Mouse (Mus musculus): ENCODE results near the gene Gm28308. TPM values are rescaled to one million over a fixed set of nuclear protein-coding genes. Genes with fewer than 3 reads are reported as not detected.

The Gm28308 gene
- total RNA-seq, 2 experiments from 2014 or later = not detected

DNA sequence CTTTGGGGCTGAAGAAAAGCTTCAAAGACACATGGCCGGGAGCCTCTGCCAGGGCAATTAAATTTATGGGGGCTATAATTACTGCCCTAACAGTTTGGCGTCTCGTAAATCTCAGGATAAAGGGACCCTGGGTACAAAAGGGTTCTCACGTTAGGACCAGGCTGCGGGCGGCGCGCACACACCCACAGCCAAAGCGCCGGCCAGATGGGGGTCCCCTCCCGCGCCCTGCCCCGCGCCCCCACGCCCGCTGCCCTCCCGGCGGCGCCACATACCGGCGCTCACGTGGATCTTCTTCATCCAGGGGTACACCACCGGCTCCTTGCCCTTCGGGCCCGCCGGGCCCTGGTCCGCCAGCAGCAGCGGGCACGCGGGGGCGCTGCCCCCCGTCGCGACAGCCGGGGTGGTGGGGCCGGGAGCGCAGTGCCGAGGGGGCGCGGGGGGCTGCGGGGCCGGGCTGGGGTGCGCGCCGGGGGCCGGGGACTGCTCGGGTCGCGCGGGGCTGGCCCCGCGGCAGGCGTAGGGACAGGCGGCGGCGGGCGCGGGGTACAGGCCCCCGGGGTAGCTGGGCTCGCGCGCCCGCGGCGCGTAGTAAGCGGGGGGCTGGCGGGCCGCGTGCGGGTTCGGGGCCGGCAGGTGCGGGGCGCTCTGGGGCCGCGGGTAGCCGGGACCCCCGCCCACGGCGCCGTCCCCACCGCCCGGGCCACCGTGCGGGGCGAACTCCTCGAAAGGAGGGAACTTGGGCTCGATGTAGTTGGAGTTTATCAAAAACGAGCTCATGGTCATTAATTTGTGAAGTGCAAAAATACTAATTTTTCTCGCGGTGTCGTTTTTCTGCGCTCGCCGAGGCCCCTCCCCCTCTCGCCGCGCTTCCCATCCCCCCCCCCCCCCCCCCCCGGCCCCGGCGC, 22.0 kb downstream of the Gm28308 start, which contains the start of gene Hoxa4:
Hoxa4 (minus strand) TSS at position 848 of the 905 bp plus-strand sequence.
- ATAC-seq (replicated peaks; ENCODE audit: poor library complexity, severe bottlenecking) = peak; percentile 18; the same call in 1 of the 2 replicates

DNA sequence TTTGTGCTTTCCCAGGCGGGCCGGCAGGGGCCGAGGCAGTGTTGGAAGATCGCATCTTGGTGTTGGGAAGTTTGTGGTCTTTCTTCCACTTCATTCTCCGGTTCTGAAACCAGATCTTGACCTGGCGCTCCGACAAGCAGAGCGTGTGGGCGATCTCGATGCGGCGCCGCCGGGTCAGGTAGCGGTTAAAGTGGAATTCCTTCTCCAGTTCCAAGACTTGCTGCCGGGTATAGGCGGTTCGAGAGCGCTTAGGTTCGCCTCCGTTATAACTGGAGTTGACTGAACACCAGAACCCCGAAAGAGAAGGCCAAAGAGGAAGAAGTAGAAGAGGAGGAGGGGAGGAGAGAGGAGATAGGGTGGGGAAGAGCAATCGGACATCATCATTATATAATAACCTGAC, 22.7 kb downstream of the Gm28308 start:
- no peak for ATAC-seq (replicated peaks; ENCODE audit: poor library complexity, severe bottlenecking)

DNA sequence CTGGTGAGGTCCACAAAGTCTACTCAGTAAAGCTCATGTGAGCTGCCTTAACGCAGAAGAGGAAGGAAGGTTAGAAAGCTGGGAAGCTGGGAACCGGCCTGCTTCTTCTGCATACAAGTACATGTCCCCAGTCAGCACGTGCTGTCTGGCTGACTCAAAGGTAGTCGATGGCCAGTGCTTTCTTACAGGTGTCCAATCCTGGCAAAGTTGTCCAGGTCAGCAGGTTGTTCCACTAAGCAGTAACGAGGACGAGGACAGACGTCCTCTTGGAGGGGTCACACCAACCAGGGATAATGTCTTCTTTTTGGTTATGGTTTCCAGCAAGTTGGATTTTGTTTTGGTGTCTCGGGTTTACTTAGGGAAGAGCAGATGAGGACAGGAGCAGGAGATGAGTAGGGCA, 23.2 kb downstream of the Gm28308 start:
- no peak for ATAC-seq (replicated peaks; ENCODE audit: poor library complexity, severe bottlenecking)

DNA sequence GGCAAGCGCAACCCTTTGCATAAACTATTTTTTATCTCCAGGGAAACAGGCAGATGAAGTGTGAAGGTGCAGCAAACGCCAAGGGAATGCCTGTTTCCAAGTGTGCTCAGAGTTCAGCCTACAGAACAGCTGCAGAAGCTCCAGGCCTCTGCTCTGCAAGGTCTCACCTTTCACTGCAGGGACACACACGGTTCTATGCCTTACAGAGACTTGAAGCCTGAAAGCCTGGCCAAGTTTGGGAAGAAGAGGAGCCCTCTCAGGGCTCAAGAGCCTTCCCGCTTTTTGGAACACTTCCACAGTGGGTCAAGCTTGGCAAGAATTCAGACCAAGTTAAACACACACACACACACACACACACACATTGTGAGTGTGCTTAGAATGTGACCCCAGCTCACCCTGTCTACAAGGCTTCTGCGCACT, 24.0 kb downstream of the Gm28308 start:
- no peak for ATAC-seq (replicated peaks; ENCODE audit: poor library complexity, severe bottlenecking)

DNA sequence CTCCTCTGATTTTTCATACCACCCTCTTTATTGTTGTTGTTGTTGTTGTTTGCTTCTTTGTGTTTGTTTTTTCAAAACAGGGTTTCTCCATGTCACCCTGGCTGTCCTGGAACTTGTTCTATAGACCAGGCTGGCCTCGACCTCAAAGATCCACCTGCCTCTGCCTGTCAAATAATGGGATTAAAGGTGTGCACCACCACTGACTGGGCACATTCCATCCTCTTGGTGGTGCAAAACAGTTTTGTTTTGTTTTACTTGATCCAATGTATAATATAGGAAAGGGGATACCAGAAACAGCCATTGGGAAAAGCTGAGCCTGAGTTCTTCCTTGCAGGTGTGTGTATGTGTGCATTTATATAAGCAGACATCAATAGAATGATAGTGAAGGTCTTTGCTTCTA, 26.6 kb downstream of the Gm28308 start:
- no peak for ATAC-seq (replicated peaks; ENCODE audit: poor library complexity, severe bottlenecking)

DNA sequence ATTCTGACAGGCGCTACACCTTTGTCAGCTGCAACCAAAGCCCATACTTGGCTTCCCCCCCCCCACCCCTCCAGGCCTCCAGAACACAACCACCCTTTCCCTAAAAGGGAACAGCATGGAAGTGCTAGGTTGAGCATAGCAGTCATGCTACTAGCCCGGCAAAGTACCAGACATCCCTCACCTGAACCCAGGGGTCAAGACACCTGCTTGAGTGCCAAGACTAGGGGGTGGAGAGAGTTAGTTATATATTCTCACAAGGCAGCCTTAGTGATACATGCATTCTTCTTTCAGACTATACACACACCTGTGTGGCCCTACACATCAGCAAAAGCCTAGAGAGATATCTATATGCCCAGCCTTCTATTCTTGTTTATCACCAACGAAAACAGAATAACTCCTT, 27.3 kb downstream of the Gm28308 start:
- no peak for ATAC-seq (replicated peaks; ENCODE audit: poor library complexity, severe bottlenecking)

DNA sequence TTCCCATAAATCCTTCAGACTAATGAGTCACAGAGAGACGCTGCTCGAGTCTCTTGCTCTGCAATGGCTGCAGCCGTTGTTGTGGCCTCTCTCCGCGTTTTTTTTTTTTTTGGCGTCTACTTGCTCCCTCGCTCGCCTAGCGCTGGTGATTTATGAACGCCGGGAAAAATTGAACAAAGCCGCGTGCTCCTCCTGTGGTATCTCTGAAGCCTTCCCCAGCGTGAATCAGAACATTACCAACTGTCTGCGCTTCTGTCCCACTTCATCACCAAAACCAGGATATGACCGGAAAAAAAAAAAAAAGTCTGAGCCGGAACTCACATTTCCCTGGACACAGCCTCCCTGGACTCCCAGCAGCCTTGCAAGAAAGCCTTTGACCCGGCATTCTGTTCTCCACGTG, 27.9 kb downstream of the Gm28308 start:
- ATAC-seq (replicated peaks; ENCODE audit: poor library complexity, severe bottlenecking) = no peak

DNA sequence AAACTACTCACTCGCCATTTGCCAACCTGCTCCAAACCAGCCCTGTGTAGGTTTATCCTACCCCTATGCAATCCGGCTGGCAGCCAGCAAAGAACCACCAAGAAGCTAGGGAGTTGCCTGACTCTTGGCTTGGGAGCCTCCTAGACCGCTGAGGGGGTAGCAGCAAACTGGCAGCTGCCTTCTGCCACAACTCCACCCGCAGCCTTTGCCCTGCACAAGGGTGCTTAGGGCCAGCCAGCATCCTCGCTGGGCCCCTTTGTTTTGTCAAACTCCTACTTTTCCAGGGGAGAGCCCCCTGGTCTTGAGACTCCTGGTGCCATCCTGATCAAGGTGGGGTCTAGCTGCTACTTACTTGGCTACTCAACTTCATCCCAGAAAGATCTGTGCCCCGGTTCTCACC, 28.5 kb downstream of the Gm28308 start:
- ATAC-seq (replicated peaks; ENCODE audit: poor library complexity, severe bottlenecking) = no peak

DNA sequence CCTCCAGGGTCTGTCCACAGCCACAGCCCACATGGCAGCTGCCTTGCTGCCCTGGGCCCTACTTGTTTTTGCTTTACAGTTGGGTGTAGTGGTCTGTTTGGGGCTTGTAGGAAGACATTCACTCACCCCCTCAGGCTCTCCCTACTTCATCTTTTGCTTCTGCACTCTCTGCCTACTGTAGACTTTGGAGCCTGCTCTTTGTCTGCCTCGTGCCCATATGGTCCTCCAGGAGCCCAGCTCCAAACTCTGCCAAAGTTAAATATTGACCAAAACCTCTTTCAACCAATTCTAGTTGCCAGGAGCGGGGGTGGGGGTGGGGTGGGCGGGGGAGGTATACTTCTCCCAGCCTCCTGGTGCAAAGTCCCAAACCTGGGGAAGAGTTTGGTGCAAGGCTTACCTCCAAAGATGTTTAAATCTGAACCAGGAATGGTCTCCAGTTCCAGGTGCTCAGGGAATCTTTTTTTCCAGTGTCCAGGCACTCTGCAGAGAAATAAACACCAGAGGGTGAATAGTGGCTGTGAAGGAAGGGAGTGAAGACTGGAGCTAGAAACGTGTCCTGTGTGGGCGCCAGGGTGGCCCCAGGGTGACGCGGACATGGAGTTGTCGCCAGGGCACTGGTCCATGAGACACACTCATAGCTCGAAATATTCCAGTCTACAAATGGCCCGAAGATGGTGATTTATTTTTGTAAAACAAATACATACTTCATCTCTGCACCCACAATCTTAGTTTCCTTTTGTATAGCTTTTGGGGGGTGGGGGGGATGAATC, 29.6 kb downstream of the Gm28308 start:
- ATAC-seq (replicated peaks; ENCODE audit: poor library complexity, severe bottlenecking) = no peak

DNA sequence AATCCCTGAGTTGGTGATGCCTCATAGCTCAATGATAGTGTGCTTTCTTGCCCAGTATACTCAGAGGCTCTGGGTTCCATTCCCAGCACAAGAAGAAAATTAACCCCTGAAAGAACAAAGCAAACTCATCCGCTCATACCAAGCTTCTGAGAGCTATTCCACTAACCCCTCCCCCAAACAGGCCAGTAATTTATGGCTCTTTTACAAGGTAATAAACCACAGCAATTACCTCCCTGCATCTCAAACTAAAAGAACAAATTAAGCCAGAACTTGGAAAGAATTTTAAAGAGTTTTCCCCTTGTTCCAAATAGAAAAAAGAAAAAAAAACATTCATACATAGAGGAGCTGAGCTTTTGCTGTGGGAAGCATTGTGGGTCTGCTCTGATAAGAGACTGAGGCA, 30.3 kb downstream of the Gm28308 start:
- no peak for ATAC-seq (replicated peaks; ENCODE audit: poor library complexity, severe bottlenecking)

DNA sequence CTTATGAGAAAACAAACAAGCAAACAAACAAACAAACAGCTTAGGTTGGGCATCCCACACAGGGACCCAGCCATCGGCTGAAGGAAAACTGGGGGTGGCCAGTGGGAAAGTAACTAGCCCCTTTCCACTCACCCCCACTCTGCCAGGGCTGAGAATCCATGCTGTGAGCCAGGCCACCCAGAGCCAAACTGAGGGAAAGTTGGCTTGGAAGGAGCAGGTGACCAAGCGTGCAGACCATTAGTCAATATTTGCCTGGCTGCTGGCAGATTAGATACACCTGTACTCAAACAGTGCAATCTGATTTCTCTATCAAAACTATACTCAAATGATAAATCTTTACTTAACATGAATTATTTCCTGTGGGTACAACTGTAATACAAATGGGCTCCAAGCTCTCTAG, 31.1 kb downstream of the Gm28308 start:
- ATAC-seq (replicated peaks; ENCODE audit: poor library complexity, severe bottlenecking) = no peak

DNA sequence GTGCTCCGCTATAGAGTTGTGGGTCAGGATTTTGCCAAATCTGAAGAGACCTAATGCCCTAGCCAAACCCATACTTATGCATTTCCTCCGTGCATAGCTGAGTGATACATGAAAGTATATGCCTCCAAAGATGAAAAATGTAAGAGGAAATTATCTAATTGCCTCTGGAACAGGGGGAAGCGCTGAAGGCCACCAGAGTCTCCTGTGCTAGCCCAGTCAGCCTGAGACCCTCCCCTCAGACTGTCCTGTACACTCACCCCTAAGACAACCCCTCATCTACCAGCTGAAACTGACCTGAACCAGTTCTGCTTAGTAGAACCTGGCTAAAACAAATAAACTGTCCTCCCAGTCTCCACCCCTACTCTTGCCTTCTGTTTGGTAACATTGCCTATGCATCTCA, 32.4 kb downstream of the Gm28308 start:
- ATAC-seq (replicated peaks; ENCODE audit: poor library complexity, severe bottlenecking) = no peak

DNA sequence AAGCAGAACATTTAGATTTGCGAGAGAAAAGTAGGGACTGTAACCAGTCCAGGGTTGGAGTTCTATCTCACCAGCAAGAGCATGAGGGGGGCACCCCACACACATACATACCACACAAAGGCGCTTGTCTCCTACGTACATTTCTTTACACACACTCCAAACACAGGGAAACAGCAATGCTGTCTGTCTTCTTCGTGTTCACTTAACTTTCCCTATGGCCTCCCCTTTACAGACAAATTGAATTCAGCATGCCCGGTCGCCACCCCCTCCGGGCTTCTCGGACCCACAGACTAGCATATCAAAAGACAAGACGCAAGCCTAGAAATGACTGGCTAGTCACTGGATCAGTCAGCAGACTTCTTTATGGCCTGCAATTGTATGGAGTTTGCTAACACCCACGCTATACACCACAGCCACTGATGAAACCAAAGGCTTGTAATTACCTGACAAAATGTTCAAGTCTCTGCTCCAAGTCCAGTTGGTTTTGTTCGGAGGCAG, 32.9 kb downstream of the Gm28308 start:
- ATAC-seq (replicated peaks; ENCODE audit: poor library complexity, severe bottlenecking) = no peak

DNA sequence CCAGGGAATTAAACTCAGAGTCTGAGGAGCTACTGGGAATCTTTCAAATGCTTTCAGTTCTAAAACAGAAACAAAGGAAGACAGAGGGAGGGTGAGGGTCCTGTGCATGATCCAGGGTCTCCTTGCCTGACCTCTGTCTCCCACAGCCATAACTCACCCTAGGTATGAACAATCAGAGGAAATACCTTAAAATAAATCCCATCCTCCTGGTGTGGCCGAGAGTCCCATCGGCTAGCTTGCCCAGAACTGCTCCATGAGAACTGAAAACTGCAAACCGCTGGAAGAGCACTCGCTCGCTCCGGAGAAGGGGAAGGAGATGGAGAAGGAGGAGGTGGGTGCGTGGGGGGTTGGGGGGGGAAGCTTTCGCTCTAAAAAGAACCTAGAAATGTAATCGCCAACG, 33.4 kb downstream of the Gm28308 start:
- ATAC-seq (replicated peaks; ENCODE audit: poor library complexity, severe bottlenecking) = no peak

DNA sequence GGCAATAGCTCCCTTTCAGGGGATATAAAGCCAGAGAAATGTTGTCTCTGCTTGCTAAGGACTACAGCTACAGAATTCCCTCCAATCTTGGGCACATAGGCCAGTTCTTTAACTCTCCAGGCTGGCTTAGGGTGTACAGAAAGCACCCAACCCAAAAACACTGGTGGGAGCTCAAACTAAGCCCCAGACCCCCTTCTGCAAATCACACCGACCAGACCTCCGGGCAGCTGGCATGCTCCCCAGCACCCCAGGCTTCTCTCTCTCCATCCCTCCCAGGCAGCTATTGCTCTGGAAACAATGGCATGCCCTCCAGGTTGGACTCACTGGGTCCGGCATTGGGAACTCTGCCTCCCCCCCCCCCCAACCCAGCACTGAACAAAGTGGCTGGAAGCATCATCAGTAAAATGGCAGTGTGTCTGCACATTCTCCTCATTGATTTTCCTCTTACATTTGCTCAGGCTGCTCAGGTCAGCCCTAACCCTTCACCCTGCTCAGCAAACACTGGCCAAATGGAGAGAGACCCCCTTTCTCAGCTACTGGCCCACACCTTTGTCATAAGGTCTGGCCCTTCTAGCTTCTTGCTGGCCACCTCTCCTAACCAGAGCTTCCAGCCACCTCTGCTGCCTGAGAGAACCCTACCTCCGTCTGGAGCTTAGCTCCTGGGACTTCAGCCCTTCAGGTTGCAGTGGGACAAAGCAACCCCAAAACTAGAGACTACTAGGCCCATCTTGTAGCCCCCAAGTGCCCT, 34.0 kb downstream of the Gm28308 start:
- ATAC-seq (replicated peaks; ENCODE audit: poor library complexity, severe bottlenecking) = no peak

DNA sequence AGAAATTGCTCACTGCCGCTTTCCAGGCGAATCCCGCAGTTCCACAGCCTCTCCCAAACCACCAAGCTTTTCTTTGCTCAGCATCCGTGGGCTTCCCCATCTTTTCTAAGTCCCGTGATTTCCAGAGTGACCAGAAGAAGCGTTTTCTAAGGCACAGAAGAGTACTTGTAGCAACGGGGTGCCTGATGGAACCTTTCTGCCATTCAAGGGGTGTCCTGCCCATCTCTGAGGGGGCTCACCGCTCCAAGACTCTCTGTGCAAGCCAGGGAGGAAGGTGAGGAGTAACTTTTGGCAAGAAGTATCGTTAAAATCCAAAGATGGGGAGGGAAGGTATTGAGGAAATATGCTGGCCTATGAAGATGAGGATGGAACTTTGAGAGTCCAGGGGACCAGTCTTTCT, 35.3 kb downstream of the Gm28308 start:
- ATAC-seq (replicated peaks; ENCODE audit: poor library complexity, severe bottlenecking) = no peak

DNA sequence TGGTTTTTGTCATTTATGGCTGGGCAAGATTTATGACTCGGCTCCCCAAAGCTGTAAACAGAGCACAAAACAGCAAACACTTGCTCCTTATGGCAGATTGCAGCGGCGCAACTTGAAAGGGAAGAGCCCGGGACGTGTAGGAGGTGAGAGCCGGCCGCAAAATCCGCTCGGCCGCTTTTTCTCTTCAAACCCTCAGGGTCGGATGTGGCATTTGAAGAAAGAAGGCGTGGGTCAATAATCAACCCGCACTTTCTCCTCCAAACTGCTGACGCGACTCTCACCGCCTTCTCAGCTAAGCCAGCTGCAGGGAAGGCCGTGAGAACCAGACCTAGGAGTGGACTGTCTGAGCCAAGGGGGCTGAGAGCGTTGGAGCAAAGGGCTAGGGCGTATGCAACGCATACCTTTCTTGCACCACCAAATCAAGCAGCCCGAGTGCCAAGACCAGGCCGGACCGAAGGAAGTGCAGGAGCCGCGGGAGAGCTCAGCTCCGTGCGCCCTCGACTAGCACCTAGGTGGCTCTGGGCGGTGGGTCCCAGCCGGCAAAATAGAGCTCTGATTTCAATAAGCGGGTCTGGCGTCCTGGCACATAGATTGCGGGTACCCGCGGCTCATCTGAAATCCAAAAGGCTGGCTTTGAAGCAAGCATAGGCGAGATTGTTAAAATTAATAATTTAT, 35.9 kb downstream of the Gm28308 start, which contains the start of gene 5730596B20Rik:
5730596B20Rik (plus strand) TSS at position 438 of the 675 bp plus-strand sequence.
- ATAC-seq (replicated peaks; ENCODE audit: poor library complexity, severe bottlenecking) = no peak

DNA sequence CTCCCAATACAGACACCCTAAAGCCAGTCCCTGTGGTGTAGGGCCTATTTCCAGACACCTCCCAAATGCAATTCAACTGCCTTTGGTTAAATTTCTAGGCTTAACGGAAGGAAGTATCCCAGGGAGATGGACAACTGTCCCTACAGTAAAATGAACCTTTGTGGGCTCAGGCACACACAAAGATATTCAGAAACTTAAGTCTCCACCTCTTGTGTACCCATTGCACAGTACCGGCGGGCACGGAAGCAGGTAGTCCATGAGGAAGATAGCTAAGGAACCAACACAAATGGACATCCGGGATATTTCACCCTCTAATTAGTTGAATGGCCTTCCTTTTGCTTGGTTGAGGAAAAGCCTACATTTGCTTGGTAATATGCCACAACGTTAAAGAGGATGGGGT, 36.7 kb downstream of the Gm28308 start:
- no peak for ATAC-seq (replicated peaks; ENCODE audit: poor library complexity, severe bottlenecking)

DNA sequence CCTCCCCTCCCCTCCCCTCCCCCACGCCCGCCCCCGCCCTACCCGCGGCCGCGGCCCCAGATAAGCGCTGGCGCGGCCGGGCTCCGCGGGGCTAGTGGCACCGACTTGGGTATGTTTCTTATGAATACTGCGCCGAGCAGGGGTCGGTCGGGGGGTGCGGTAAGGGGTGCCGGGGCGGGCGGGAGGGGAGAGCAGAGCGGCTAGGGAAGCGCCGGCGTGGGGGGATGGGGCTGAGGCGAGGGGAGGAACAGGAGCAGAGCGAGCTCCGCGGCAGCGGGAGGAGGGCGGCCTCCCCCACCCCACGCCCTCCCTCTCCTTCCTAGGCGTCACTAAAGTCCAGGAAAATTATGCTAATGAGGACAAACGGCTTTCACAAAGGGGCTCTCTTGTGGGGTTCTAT, 37.3 kb downstream of the Gm28308 start:
- no peak for ATAC-seq (replicated peaks; ENCODE audit: poor library complexity, severe bottlenecking)

All from granulocyte monocyte progenitor cell, adult 5-6 weeks (primary cell).